Mouse (Mus musculus) large intestine, adult 2 months (tissue): ENCODE measurements around the gene Gls2. TPM values are rescaled to one million over a fixed set of nuclear protein-coding genes. Genes with fewer than 3 reads are reported as not detected.
"Not testable (repeated sequence)": the region's sequence is repeated elsewhere in the genome, so short reads cannot be mapped to it uniquely, and the experiment has no call there.

ENCODE experiments used
- DNase-seq: peaks from one replicate; pipeline ENCODE4 v3.0.0-alpha.2; 2012; ENCODE audit warnings: low read depth, low spot score
- WGBS: fragments of 180-500 bp; shearing (Covaris S2); methylation state at CpG from one replicate; pipeline ENCODE4 v1.1.7; 2018; 5-methylcytosine and 5-hydroxymethylcytosine counted together
- polyA plus RNA-seq: library from polyadenylated mRNA; depleted of rRNA; stranded (reverse); fragments of >200 nt; gene quantifications from 2 replicates; pipeline ENCODE4 v1.2.3, GENCODE M21; 2012

Gene Gls2
- polyA plus RNA-seq, 1 experiment, result 2.0 TPM

DNA sequence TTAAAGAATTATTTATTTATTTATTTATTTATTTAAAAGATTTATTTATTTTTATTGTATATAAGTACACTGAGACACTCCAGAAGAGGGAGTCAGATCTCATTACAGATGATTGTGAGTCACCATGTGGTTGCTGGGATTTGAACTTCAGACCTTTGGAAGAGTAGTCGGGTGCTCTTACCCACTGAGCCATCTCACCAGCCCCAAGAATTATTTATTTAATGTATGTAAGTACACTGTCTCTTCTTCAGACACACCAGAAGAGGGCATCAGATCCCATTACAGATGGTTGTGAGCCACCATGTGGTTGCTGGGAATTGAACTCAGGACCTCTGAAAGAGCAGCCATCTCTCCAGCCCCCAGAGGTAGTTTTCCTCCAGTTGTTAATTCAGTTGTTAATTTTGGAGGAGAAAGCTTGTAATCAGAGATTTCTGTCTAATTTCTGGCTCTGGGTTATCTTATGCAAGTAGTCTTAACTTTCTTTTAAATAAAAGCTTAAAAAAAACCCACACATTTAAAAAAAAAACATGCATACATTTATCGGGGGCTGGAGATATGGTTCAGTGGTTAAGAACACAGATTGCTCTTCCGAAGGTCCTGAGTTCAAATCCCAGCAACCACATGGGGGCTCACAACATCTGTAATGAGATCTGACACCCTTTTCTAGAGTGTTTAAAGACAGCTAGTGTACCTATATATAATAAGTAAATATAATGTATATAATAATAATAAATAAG, 2.1 kb upstream of the Gls2 start:
- DNase-seq, result not testable (repeated sequence)
- WGBS, result 86% methylated on average over 3 of the region's 3 CpGs

DNA sequence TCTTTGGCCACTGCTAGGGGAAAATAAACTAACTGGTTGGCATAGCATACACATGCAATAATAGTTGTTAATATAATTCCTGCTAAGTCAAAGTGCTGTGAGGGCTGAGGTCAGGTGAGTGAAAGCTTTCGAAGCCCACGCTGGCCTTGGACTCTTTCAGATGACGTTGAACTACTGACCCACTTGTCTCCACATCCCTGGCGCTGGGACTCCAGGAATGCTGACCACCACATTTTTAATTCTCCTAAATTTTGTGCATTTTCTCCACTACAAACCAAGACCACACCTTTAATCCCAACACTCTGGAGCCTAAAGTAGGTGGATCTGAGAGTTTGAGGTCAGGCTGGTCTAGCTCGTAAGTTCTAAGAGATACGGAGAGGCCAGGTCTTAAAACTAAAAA, 1.1 kb upstream of the Gls2 start:
- 95% methylated on average over 6 of the region's 6 CpGs for WGBS
- DNase-seq, result no peak

DNA sequence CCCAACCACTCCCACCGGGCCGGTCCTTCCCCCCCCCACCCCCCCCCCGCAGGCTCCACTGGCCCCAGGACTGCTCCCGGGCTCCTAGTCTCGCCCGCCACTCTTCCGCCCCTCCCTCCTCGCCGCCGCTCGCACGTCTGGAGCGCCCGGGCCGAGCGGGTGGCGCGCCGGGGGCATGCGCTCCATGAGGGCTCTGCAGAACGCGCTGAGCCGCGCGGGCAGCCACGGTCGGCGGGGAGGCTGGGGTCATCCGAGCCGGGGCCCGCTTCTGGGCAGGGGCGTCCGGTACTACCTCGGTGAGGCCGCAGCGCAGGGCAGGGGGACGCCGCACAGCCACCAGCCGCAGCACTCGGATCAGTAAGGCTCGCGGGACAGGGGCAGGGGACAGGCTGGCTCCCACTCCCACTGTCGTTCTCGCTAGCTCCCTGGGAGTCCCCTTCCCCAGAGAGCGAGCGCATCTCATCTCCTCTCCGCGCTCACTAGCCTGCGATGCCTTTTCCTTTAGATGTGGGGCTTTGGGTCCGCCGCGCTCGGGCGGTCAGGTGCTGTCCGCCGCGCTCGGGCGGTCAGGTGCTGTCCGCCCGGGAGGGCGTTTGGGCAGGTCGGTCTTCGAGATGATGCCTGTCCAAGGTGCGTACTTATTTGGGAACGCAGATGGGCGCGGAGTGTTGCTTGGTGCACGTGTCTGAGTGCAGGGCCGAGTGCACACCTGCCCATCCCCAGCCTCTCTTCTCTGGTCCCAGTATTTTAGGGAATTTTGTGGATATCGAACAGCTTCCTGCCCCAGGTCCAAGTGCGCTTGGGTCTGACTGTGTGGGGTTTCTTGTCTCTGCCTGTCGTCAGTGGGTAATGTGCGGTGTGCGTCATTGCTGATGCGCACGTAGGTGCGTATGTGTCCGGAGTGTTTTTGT, 549 bp downstream of the Gls2 start:
- no peak for DNase-seq
- 2% methylated on average over 75 of the region's 79 CpGs for WGBS

DNA sequence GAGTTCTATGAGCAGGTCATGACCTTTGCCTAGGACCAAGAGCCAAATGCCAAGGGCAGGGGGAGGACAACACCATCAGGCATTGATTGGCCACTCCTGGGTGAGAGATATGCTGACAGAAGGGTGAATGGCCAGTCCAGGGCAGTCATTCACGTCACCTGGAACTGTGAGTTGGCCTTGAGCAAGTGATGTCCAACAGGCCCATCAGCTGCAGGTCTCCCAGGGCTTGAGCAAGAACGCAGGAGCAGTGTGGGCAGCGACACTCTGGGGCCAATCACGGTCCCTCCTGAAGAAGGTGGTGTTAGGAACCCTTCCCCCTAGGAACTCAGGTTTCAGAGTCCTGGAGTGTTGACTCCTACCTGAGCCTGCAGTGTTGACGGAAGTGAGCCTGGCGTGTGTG, 7.6 kb downstream of the Gls2 start:
- 91% methylated on average over 6 of the region's 6 CpGs for WGBS
- no peak for DNase-seq

DNA sequence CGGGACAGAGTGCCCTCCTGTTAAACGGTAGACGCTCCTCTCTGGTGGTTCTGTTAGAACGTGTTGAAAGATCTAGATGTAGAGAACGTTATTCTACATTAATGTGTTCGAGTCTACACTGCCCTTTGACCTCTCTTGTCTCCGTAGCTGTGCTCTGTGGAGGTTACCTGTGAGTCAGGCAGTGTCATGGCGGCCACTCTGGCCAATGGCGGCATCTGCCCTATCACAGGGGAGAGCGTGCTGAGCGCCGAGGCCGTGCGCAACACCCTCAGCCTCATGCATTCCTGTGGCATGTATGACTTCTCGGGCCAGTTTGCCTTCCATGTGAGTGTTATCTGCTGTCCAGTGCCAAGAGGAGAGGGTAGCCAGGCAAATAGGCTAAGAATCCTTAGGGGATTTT, 10.7 kb downstream of the Gls2 start:
- WGBS, result 68% methylated on average over 15 of the region's 15 CpGs
- DNase-seq, result no peak

DNA sequence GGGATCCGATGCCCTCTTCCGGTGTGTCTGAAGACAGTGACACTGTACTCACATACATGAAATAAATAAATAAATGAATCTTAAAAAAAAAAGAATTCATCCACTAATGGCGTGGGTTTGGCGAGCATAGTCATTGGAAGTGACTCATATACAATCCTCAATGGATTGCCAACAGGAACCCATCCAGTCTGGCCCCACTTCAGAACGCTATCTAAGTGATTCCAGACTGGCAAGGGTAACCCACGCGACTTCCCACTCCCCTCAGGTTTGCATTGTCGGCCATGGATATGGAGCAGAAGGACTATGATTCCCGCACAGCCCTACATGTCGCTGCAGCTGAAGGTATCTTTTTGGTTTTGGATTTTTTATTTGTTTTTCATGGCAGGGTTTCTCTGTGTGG, 14.1 kb downstream of the Gls2 start:
- no peak for DNase-seq
- 93% methylated on average over 10 of the region's 10 CpGs for WGBS

DNA sequence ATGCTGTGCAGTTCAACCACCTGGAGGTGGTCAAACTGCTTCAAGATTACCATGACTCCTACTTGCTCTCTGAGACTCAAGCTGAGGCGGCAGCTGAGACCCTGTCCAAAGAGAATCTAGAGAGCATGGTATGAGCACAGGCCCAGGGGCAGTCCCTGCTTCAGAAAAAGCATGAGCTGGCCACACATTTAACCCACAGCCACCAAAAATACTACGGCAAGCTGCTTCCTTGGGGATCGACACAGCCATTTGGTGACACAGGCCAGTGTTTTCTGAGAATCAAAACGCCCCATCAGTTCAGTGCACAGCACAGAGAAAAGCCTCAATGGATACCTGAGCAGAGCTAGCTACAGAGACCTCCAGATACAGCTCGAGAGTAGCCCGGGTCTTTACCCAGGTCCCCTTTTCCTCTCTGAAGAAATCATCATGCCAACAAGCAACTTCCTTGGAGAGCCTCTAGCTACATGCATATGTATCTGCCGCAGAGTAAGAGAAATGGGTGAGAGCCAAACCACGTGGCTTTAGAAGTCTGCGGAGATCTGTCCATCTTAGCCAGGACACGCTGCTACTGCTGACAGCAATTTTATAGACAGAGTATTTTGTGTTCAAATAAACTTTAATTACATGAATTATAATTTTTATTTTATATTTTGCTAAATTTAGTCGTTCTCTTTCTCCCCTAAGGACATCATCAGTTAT, 15.2 kb downstream of the Gls2 start:
- no peak for DNase-seq
- 94% methylated on average over 11 of the region's 11 CpGs for WGBS

DNA sequence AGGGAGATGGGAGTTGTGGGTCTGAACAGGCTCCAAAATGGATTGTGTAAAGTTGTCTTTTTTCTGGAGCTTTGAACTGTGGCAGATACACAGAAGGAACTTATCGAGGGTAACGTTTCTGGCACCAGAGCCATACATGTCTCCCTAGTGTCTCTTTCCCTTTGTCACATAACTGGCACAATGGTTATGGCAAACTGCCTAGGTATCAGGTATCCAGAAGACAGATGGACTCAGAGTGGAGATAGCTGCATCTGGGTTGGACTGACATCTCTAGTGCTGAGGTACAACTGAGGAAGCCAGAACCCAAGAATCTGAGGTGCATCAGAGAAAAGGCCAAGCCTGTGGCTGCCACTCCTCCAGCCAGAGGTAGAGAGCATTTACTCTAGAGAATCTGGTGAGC, 15.9 kb downstream of the Gls2 start:
- WGBS, result 89% methylated on average over 2 of the region's 2 CpGs
- no peak for DNase-seq

DNA sequence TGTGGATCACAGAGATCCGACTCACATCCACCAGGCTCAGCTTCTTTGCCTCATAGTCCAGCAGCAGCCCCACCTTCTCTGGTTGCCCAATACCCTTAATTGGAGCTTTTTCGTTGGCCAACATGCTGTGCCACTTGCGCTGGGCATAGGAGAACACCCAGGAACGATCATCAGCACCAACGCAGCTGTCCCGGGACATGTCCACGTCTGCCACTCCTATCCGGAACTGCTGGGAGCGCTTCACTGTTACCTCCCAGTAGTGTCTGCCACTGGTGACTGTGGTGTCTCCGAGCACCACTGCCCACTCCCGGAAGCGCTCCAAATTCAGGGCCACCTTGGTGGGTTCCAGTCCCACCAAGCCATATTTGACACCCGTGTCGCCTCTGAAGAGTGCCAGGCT, 16.7 kb downstream of the Gls2 start:
- 7% methylated on average over 14 of the region's 14 CpGs for WGBS
- peak; percentile 25 for DNase-seq

DNA sequence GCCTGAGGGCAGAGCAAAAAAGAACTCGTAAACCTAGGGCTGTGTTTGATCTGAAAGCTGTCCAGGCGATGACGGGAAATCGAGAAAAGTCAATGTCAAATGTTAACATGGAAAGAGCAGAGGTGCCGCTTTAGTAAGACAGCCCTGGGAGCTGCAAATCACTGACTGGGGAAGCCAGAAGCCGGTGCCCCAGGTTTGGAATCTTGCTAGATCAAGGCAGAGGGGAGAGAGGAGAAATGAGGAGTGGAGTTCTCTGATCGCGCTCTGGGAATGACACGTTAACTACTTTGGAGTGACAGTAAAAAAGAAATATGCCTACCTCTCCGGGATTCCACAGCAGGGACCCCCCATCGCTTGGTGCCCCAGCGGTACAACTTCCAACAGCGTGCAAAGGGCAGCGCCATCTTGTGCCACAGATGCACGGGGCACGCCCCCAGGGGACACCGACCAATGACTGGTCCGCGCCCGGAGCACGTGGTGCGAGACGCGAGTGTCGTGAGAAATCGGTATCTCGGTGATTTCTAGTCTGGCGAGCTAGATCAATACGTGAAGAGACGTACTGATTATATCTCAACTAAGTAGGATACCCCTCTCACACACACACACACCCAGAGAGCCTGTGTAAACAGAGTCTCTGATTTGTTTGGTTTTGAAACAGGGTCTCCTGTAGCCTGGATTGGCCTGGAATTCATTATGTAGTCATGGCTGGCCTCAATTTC, 17.3 kb downstream of the Gls2 start, which contains the start of gene Spryd4:
Gene Spryd4, minus strand, starts transcription at position 418 of the 719 bp plus-strand sequence.
- WGBS, result under 1% methylated on average over 30 of the region's 30 CpGs

DNA sequence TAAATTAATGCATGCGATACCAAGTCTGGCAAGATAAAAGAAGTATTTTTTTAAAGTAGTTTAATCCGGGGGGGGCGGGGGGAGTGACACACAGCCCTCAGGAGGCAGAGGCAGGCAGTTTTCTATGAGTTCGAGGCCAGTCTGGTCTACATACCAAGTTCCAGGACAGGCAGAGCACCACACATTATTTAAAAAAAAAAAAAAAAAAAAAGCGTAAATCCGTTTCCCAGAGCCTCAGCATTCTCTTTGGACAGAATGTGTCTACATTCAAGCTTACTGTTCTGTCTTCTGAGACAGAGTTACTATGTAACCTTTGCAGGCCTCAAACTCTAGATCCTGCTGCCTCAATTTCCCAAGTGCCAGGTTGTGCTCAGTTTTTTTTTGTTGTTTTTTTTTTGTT, 17.9 kb downstream of the Gls2 start:
- DNase-seq, result no peak
- 41% methylated on average over 6 of the region's 6 CpGs for WGBS

More for the DNA sequence above, 17.3 kb downstream of the Gls2 start, which contains the start of gene Spryd4:
- DNase-seq, result peak; percentile 74

DNA sequence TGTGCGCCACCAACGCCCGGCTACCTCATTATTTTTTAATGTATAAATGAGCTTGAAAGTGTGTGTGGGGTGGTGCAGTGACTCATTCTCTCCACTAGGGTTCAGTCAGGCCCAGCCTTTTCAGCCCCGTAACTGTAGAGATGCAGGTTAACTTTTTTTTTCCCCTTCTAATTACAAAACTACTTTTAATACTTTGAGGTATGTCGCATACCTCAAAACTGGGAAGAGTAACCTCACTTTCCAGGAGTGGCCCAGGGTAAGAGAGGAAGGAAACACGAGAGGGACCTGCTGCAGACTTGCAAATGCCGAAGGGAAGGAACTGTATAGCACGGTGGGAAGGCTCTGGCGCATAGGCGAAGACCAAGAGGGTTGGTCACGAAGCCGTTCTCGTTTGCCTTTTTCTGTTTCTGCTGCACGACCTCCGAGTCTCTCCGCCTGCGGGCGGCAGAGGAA, 18.6 kb downstream of the Gls2 start:
- peak; percentile 35 for DNase-seq
- WGBS, result under 1% methylated on average over 18 of the region's 18 CpGs

DNA sequence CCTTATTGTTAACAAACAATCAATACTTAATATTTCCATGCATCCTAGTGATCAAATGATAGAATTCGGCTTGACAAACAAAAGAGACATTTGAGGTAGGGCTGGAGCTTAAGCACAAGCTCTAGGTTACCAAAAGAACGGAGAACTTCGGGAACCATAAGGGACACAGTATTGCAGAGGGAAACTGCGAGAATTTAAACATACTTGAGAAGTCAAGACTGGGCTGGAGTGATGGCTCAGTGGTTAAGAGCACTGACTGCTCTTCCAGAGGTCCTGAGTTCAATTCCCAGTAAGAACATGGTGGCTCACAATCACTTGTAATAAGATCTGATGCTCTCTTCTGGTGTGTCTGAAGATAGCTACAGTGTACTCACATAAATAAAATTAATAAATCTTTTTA, 19.9 kb downstream of the Gls2 start:
- not testable (repeated sequence) for DNase-seq
- WGBS, result 93% methylated on average over 4 of the region's 4 CpGs

DNA sequence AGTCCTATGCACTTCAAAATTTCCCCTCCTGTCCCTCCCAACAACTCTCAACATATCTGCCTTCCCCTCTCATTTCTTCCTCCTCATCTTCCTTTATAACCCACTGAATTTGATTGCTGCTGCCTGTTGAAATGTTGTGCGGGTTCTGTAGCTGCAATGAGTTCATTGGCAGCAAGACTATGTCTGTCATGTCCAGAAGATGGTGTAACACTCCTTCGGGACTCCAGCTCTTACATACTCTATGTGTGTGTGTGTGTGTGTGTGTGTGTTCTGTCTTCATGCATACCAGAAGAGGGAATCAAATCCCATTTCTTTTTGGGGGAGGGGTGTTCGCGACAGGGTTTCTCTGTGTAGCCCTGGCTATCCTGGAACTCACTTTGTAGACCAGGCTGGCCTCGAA, 20.7 kb downstream of the Gls2 start:
- 71% methylated on average over 5 of the region's 5 CpGs for WGBS
- no peak for DNase-seq

DNA sequence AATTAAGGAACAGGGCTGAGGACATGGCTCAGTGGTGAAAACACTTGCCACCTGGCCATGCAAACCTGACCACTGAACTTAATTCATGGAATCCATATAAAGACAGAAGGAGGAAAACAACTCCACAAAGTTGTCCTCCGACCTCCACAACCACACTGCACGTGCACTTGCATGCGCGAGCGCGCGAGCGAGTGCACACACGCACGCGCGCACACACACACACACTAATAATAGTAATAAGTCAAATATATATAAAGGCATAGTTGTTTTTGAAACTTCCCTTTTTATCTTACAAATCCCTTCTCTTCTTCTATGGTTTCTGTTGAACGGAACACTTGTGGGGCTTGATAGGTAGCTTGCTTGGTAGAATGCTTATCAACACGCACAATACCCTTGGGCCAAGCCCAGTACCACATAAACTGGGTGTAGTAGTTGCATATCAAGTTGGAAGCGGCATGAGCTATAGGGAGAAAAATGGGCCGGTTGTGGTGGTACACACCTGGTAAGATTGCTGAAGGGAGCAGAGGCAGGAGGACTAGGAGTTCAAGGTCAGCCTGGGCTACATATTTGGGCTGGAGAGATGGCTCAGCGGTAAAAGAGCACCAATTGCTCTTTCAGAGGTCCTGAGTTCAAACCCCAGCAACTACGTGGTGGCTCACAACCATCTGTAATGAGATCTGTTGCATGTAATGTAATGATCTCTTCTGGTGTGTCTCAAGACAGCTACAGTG, 24.3 kb downstream of the Gls2 start:
- WGBS, result 90% methylated on average over 18 of the region's 18 CpGs

DNA sequence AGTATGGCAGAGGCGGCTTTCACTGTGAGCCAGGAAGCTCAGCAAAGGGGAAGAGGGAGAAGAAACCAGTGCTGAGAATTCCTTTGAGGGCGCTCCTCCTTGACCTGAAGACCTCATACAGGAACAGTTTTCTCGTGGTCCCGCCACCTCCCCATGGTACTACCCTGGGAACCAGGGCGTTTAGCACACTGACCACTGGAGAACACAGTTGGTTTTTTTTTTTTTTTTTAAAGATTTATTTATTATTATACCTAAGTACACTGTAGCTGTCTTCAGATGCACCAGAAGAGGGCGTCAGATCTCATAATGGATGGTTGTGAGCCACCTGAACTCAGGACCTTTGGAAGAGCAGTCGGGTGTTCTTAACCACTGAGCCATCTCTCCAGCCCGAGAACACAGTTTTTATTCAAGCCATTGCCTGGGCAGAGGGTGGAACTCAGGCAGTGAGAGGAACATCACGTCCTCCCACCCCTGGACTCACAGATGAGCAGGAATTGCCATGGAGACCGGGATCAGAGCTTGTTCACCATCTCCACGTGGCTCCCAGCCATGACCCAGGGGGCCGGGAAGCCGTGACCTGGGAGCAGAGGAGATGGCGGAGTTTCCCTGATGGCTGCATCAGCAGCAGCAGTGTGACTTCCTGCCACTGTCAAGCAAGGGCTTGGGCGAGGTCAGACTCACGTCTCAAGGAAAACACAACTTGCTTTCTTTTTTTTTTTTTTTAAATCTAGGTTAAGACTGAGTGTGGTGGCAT, 27.5 kb downstream of the Gls2 start:
- WGBS, result 63% methylated on average over 16 of the region's 16 CpGs

More for the DNA sequence above, 24.3 kb downstream of the Gls2 start:
- no peak for DNase-seq

DNA sequence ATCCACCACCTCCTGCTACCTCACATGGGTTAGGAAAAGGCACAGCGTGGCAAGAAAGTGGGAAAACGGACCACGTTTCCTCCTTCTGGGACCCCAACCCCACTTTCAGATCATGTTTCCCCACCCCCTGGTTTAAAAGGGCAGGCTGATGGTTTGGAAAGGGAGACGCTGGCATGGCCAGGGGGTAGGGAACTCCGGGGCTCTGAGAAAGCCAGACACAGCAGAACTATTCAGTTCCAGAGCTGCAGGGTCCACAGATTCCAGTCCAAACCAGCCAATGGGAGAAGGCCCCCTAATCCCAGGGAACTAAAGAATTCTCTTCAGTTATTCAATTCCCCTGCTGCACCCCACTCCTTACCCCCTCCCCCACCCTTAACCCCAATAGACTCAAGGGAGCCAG, 30.8 kb downstream of the Gls2 start:
- no peak for DNase-seq
- 62% methylated on average over 5 of the region's 5 CpGs for whole genome bisulfite sequencing

More for the DNA sequence above, 27.5 kb downstream of the Gls2 start:
- DNase-seq, result no peak

DNA sequence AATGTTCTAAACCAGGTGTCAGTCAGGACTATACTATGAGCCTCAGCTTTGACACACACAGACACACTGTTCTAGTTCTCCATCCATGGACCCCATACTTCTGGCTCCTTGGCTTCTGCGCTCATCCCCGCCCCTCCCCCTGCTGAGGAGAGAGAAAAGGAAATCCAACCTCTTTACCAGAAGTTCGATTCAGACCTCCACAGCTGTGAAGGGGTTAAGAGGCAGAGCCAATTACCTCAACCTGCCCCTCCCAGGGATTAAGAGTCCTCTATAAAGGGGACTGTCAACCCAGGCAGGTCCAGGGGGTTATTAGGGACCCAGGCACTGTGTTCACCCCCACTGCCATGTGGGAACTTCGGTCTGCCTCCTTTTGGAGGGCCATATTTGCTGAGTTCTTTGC, 31.3 kb downstream of the Gls2 start, which contains the start of gene Mip:
Gene Mip, plus strand, starts transcription at position 301 of the 400 bp plus-strand sequence.
- no peak for DNase-seq
- WGBS, result 57% methylated on average over 4 of the region's 4 CpGs
